Mouse (Mus musculus) ES-E14 (cell line): ENCODE measurements at regions not wholly inside any gene's neighbourhood (a gene's known extent, or its start where the extent isn't known, plus 50 kb on each side); places are given as distances from the start of the nearest gene placed in this dataset.
A peak's percentile ranks its signal among the peaks of the same experiment; 100 is the strongest.

Experiments used
- DNase-seq: peaks from one replicate; pipeline ENCODE4 v3.0.0-alpha.2; 2013; ENCODE audit warnings: low read depth, low spot score
- H3K27ac ChIP-seq: 2 replicates; pipeline ENCODE4 v1.5.1; 2012; ENCODE audit warnings: low read depth, mild to moderate bottlenecking, low read length, moderate library complexity, mixed read lengths; ENCODE audit not compliant: poor library complexity, insufficient read depth, severe bottlenecking
- H3K36me3 ChIP-seq: 2 replicates; pipeline ENCODE4 v1.6.1; 2012; ENCODE audit warnings: mild to moderate bottlenecking, low read length, moderate library complexity, mixed read lengths; ENCODE audit not compliant: control insufficient read depth, poor library complexity, insufficient read depth, severe bottlenecking
- H3K4me1 ChIP-seq, 2 experiments: fragments of 150-350 bp in 1 of 2; sonication (generic) in 1 of 2; 2 replicates each; pipeline ENCODE4 v1.6.1; 2012; ENCODE audit warnings: low read length in 2 of 2, mild to moderate bottlenecking in 1 of 2, mixed read lengths in 1 of 2; ENCODE audit not compliant: control insufficient read depth in 2 of 2, insufficient read depth in 2 of 2, poor library complexity in 1 of 2
- H3K4me3 ChIP-seq, 2 experiments: fragments of 150-350 bp in 1 of 2; sonication (generic) in 1 of 2; 2 replicates each; pipeline ENCODE4 v1.5.1; 2012; ENCODE audit warnings: low read length in 2 of 2, low read depth in 1 of 2, mild to moderate bottlenecking in 1 of 2, mixed read lengths in 1 of 2; ENCODE audit not compliant: insufficient read depth in 1 of 2, poor library complexity in 1 of 2, severe bottlenecking in 1 of 2
- H3K9ac ChIP-seq: 2 replicates; pipeline ENCODE4 v1.6.1; 2012; ENCODE audit warnings: low read depth, mild to moderate bottlenecking, low read length, mixed read lengths; ENCODE audit not compliant: poor library complexity, insufficient read depth, severe bottlenecking
- H3K9me3 ChIP-seq: fragments of 150-350 bp; sonication (generic); 2 replicates; pipeline ENCODE4 v1.6.1; 2012; ENCODE audit warnings: low read depth, mild to moderate bottlenecking, low read length; ENCODE audit not compliant: control insufficient read depth, insufficient read depth
- CHD2 ChIP-seq: IDR thresholded peaks from 2 replicates; pipeline ENCODE4 v1.6.1; 2014; ENCODE audit warnings: mild to moderate bottlenecking, low read depth, low read length, inconsistent platforms
- HCFC1 ChIP-seq: IDR thresholded peaks from 2 replicates; pipeline ENCODE4 v1.6.1; 2012; ENCODE audit warnings: low read length, inconsistent platforms, borderline replicate concordance; ENCODE audit not compliant: insufficient read depth
- MAFK ChIP-seq: IDR thresholded peaks from 2 replicates; pipeline ENCODE4 v1.6.1; 2014; ENCODE audit warnings: mild to moderate bottlenecking, low read depth, low read length, inconsistent platforms; ENCODE audit not compliant: insufficient read depth
- ZC3H11A ChIP-seq: IDR thresholded peaks from 2 replicates; pipeline ENCODE4 v1.6.1; 2012; ENCODE audit warnings: low read depth, mild to moderate bottlenecking, inconsistent platforms, low read length, borderline replicate concordance
- ZNF384 ChIP-seq: IDR thresholded peaks from 2 replicates; pipeline ENCODE4 v1.6.1; 2012; ENCODE audit warnings: low read depth, low read length, inconsistent platforms
- in situ Hi-C, 2 experiments: fragments of 600-800 bp; cut with MboI; formaldehyde crosslinking; loops; one replicate each; pipeline ENCODE4 v1.15.1; 2025; ENCODE audit warnings: low sequenced_read_pairs in 2 of 2, inconsistent platforms in 1 of 2; ENCODE audit not compliant: unreplicated experiment in 2 of 2

GRCm38 (mm10) chr3:107826241-107826760, 50.7 kb upstream of the Eps8l3 start:
- TF ChIP-seq ZNF384: no peak
- TF ChIP-seq MAFK: no peak
- TF ChIP-seq HCFC1: no peak
- no peak for TF ChIP-seq ZC3H11A
- no peak for TF ChIP-seq CHD2
- no peak for DNase-seq
- Histone ChIP-seq H3K9me3 (no peaks in the 10 kb centered on the region), H3K4me1 (peaks cover 0 to 16% of the 10 kb centered on the region in 2 experiments; a peak in 2 of 4 replicates), H3K36me3 (no peaks in the 10 kb centered on the region), H3K9ac (no peak overlapping the region), H3K4me3 (no peak overlapping the region), H3K27ac (no peak overlapping the region)
- in situ Hi-C loops: no loop called here

GRCm38 (mm10) chr3:107825468-107825867, 51.6 kb upstream of the Eps8l3 start:
- no peak for DNase-seq
- Histone ChIP-seq H3K4me1 (peaks cover 0 to 16% of the 10 kb centered on the region in 2 experiments; a peak in 2 of 4 replicates), H3K36me3 (no peaks in the 10 kb centered on the region), H3K4me3 (no peak overlapping the region), H3K9me3 (no peaks in the 10 kb centered on the region), H3K9ac (no peak overlapping the region), H3K27ac (no peak overlapping the region)
- in situ Hi-C loops: no loop called here
- TF ChIP-seq HCFC1 (no peak), ZC3H11A (no peak), ZNF384 (no peak), CHD2 (no peak), MAFK (no peak)

DNA sequence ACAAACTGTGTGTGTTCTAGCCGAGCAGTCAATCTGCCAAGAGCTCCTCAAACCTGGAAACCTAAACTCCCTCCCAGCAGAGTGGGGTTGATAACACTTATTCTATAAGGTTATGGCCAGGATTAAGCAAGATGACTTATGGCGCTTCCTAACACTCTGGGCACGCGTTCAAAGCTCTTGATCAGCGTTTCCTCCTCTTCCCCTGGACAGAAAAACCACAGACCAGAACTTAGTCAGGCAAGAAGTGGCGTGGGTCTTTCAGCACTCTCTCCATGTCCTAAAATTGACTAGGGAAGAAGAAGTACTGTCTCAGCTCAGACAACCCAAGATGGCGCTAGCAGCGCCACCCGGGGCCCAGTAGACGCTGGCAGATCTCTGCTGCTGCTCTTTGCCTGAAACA, 52.7 kb upstream of the Eps8l3 start:
- in situ Hi-C loops: no loop called here
- Histone ChIP-seq H3K9ac (no peak overlapping the region), H3K4me1 (peaks cover 0 to 16% of the 10 kb centered on the region in 2 experiments; a peak in 2 of 4 replicates), H3K9me3 (no peaks in the 10 kb centered on the region), H3K27ac (no peak overlapping the region), H3K4me3 (no peak overlapping the region), H3K36me3 (no peaks in the 10 kb centered on the region)
- DNase-seq: no peak
- TF ChIP-seq MAFK (no peak), ZC3H11A (no peak), ZNF384 (no peak), HCFC1 (no peak), CHD2 (no peak)

GRCm38 (mm10) chr3:107823655-107824266, 53.3 kb upstream of the Eps8l3 start:
- in situ Hi-C loops: no loop called here
- Histone ChIP-seq H3K4me3 (no peak overlapping the region), H3K9me3 (no peaks in the 10 kb centered on the region), H3K27ac (0 out of 2 replicates have a peak overlapping the region, but pooled peaks have one; percentile 3), H3K4me1 (peaks cover 0 to 16% of the 10 kb centered on the region in 2 experiments; a peak in 2 of 4 replicates), H3K9ac (no peak overlapping the region), H3K36me3 (no peaks in the 10 kb centered on the region)
- TF ChIP-seq ZC3H11A: no peak
- no peak for TF ChIP-seq ZNF384
- TF ChIP-seq MAFK: no peak
- no peak for TF ChIP-seq CHD2
- no peak for TF ChIP-seq HCFC1
- no peak for DNase-seq

- no peak overlapping the region for H3K9ac ChIP-seq
- peaks cover 0 to 14% of the 10 kb centered on the region in 2 experiments; a peak in 2 of 4 replicates for H3K4me1 ChIP-seq
- no peaks in the 10 kb centered on the region for H3K9me3 ChIP-seq
- H3K4me3 ChIP-seq: no peak overlapping the region
- in situ Hi-C loops: no loop called here
- no peaks in the 10 kb centered on the region for H3K36me3 ChIP-seq
- peak; percentile 36 for DNase-seq
- no peak for TF ChIP-seq CHD2
- no peak for TF ChIP-seq ZNF384
- TF ChIP-seq HCFC1: no peak
- peak; percentile 100 for TF ChIP-seq MAFK
- TF ChIP-seq ZC3H11A: no peak
- peak overlapping the region; percentile 72 for H3K27ac ChIP-seq
Measured at GRCm38 (mm10) chr3:107823177-107823576, 53.9 kb upstream of the Eps8l3 start.
